Mouse (Mus musculus) erythroblast, adult 5-6 weeks (primary cell): ENCODE data around the gene Enpp6. TPM values are rescaled to one million over a fixed set of nuclear protein-coding genes. Genes with fewer than 3 reads are reported as not detected.

Experiments
- ATAC-seq: replicated peaks from 2 replicates; pipeline ENCODE4 v1.8.0; 2016; ENCODE audit warnings: moderate number of reproducible peaks, mild to moderate bottlenecking, moderate TSS enrichment, inconsistent platforms; ENCODE audit not compliant: poor library complexity, low FRiP score, severe bottlenecking
- total RNA-seq, 2 experiments: library from RNA; stranded (forward) in 1 of 2; stranded (reverse) in 1 of 2; fragments of 150-400 nt in 1 of 2; fragments of 200-764, 138-1000 nt in 1 of 2; gene quantifications; 2 replicates each; pipeline versions ENCODE4 v1.2.3 to v1.2.4; 2015 to 2017; ENCODE audit warnings: low replicate concordance in 2 of 2

Gene Enpp6
- total RNA-seq, 2 experiments from 2014 or later: not detected

DNA sequence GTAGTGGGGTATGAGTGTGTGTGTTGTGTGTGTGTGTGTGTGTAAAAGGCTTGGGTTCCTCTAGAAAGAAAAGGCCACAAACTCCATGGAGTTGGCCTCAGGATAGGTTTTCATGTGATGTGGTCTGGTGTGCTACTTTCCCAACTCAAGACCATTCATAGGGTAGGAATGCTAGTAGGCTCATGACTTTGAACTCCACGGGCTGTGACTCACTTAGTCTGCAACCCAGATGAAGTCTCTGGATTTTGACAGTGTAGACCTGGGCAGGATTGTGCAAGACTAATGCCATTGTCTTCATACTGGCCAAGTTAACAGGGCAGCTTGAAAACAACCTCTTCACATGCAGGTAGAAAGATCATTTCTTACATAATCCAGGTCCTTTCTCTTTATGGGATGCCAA is 69.4 kb downstream of the Enpp6 start:
- ATAC-seq: no peak

GRCm38 (mm10) chr8:47058526-47058925 is 71.8 kb downstream of the Enpp6 start:
- no peak for ATAC-seq

DNA sequence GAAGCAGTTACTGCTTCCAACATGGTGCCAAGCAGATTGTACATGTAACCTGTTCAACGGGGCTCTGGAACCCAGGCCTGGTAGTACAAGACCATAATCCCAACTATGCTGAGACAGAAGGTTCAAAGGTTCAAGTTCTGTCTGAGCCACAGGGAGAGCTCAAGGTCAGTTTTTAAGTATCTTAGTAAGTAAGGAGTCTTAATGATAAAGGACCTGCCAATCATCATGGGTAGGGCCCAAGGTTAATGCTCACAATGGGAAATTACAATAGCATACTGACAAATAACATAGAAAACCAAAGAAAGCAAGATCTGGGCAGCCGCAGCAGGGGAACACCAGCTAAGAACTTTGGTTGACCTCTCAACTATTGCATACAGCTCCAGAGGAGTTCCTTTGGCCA is 72.3 kb downstream of the Enpp6 start:
- no peak for ATAC-seq

GRCm38 (mm10) chr8:47061105-47061720 is 74.5 kb downstream of the Enpp6 start:
- ATAC-seq: no peak

GRCm38 (mm10) chr8:47067121-47067520 is 80.4 kb downstream of the Enpp6 start:
- ATAC-seq: no peak

DNA sequence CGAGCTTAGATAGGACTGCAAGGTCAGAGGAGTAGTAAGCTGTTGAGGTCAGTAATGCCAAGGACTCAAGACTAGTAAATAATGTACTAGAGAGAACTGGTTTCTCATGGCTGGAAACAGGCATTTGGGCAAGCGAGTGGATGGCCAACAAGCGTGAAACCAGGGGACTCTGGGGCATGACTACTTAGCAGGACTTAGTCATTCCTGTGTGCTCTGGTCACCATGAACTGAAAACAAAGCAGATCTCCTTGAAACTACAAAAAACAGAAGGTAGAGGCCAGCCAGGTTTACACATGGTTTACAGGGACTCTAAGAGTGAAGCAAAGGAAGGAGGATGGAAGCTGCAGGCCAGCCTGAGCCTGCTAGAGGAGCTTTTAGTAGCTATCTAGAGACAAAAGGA is 82.9 kb downstream of the Enpp6 start:
- no peak for ATAC-seq

DNA sequence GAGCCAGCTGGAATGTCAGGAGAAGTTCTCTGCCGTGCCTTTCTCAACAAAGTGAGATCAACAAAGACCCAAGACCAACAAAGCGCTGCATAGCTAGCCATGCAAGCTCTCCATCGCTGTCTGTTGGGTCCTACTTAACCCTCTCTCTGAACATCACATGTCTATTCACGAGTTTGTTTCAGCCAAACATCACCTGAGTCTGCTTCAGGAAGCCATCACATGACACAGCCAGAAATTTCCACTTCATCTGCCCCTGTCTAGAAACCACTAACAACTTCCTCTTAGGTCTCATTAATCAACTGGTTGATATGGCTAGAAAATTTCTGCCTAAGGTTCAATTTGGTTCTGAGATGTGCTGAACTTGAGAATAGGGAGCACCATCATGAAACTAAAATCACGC is 85.3 kb downstream of the Enpp6 start:
- ATAC-seq: no peak

GRCm38 (mm10) chr8:47075941-47076555 is 89.4 kb downstream of the Enpp6 start:
- no peak for ATAC-seq

DNA sequence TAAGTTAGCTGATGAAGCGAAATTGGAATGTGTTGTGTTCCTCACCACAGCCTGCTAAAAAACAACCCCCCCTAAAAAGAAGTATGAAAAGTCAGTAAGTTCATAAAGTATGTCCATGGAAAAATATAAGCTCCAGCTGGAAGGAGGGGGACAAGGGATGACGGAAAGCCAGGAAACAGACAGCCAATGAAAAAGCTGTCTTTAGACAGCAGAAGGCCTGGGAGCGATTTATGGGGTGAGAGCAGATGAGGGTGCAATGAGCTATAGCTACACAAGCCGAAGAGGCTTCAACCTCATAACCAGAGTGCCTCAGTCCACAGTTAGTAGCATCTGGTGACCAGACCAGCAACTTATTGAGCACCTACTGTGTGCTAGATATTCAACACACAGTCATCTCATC is 93.3 kb downstream of the Enpp6 start:
- ATAC-seq: no peak

DNA sequence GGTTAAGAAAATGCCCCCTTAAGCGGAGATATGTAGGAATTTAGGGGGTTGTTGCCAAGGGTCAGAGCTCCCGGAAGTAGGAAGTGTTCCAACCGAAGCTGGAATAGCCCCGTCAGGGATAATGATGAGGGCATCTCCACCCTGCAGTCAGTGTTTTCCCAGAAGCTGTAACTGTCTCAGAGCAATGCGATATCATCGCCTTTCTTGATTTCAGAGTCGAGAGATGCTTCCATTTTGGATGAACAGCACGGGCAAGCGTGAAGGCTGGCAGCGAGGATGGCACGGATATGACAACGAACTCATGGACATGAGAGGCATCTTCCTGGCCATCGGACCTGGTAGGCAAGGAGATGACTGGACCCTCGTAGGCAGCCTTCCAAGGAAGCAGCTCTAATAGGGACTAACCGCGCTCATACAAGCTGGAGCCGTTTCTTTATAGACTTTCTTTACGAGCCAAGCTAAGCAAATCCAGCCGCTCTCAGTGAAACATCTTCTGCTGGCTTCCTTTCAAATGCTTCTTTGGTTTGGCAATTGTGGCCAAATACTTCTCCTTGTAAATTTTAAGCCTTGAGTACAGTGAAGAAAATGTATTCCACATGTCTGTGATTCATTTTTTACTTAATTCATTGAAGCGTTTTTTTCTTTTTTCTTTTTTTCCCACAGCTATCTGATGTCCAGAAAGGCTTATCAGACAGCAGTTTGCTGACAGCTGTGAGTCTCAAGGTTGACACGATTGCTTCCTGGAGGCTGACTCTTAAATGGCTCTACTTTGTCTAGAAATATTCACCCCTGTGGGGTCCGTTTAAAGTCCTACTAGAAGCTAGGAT is 95.7 kb downstream of the Enpp6 start:
- ATAC-seq: no peak

DNA sequence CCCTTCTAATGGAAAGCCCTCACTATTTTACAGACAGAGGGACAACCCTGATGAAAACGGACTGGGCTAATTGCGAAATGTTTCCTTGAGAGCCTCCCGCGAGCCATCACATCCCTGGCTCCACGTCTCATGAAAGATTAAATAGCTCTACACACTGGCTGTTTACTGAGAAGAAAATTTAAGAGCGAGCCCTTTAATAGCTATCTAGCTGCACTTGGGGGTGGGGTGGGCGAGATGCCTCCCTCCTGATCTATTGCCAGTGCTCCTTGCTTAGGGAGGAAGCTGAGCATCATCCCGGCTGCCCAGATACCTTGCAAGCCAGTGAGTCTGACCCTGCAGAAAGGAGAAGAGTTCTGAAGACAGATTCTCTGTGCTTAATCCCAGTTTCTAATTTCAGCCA is 103.3 kb downstream of the Enpp6 start:
- no peak for ATAC-seq

- ATAC-seq: no peak
These were observed 118.9 kb downstream of the Enpp6 start for GRCm38 (mm10) chr8:47105617-47106016.

- ATAC-seq: no peak
These were observed 127.6 kb downstream of the Enpp6 start for GRCm38 (mm10) chr8:47114133-47114796.

GRCm38 (mm10) chr8:47117336-47117735 is 130.6 kb downstream of the Enpp6 start:
- no peak for ATAC-seq

- ATAC-seq: no peak
These were observed 133.2 kb downstream of the Enpp6 start for GRCm38 (mm10) chr8:47119895-47120294.

GRCm38 (mm10) chr8:47128859-47129258 is 142.2 kb downstream of the Enpp6 start:
- ATAC-seq: no peak

GRCm38 (mm10) chr8:47133381-47133780 is 146.7 kb downstream of the Enpp6 start:
- no peak for ATAC-seq

DNA sequence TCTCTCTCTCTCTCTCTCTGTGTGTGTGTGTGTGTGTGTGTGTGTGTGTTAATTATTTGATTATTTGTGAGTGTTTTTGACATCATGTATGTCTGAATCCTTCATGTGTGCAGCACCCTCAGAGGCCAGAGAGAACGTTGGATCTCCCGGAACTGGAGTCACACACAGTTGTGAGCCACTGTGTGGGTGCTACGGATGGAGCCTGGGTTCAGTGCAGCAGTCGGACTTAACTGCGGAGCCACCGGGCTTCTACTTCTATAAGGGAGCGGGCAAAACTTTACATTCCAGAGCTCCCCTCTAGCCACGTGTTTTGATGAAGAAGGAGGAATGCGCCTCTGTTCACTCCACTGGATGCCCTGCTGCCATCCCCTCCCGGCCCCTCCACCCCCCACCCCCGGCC is 148.0 kb downstream of the Enpp6 start:
- no peak for ATAC-seq

- ATAC-seq: no peak
These were observed 148.9 kb downstream of the Enpp6 start for GRCm38 (mm10) chr8:47135586-47135985.

DNA sequence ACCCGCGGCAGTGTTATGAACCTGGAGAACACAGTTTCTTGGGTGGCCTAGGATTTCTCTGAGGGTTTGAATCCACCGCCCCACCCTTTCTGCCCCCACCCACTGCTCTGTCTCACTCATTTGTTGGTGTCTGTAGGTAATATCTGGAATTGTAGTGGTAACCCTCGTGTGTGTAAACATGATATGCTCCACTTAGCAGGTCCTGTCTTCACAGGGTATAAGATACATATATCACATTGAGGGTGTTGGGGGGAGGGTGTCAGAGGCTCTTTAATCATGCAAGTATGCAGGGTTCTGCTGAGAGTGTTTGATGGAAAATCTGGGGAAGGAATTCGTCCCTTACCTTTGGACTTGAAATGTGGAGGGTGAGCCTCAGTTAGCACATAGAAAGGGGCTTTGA is 149.4 kb downstream of the Enpp6 start:
- no peak for ATAC-seq

- no peak for ATAC-seq
These were observed 158.6 kb downstream of the Enpp6 start for GRCm38 (mm10) chr8:47145258-47145657.
